Mouse (Mus musculus) c-Kit-positive CD71-positive TER-119-positive erythroid progenitor cells, embryonic 14.5 days (primary cell): ENCODE data around the gene Gpr137b.
"Not testable (repeated sequence)": the region's sequence is repeated elsewhere in the genome, so short reads cannot be mapped to it uniquely, and the experiment has no call there.

ENCODE experiments used
- DNase-seq: peaks from one replicate; pipeline ENCODE4 v3.0.0-alpha.2; 2013; ENCODE audit warnings: low spot score

Gene Gpr137b

GRCm38 (mm10) chr13:13366371-13366770 lies 27.4 kb downstream of the Gpr137b start:
- not testable (repeated sequence) for DNase-seq

- DNase-seq: not testable (repeated sequence)
Observed at GRCm38 (mm10) chr13:13363536-13363935, 30.3 kb downstream of the Gpr137b start.

GRCm38 (mm10) chr13:13362261-13362660 lies 31.6 kb downstream of the Gpr137b start:
- not testable (repeated sequence) for DNase-seq

DNA sequence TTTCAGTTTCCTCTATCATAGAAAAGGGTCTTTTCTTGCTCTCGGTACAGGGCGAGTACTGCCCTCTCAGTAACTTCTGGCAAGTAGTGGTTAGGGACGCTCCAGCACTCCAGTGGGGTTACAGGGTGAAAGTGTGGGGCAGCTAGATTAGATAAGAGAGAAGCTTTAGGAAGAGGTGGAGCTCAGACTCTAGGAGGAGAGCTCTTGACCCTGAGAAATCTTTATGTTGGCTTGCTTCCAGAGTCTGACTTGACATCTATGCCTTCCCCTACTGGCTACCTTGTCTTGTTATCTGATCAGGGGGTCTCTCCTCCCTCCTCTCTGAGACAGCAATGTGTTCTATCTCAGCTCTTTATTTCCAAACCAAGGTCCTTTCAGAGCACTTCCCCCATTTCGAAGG lies 33.8 kb downstream of the Gpr137b start:
- DNase-seq: peak; percentile 1

GRCm38 (mm10) chr13:13358602-13359001 lies 35.2 kb downstream of the Gpr137b start:
- DNase-seq: not testable (repeated sequence)

DNA sequence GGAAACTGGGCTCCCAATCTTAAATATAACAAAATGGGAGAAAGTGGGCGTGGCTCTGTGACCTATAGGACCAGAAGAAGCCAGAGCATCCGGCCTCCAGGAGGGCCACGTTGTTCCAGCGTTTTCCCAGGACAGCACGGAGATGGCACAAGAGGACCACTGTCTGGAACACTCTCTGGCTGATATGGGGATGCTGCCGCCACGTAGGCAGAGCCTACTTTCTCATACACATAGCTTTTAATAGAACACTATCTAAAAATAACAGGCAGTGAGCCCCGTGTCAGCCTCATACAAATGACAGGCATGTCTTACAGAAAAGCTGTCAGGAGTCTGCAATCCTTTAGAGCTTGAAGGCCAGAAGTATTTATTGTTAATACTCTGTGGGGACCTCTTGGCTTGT lies 35.7 kb downstream of the Gpr137b start:
- DNase-seq: not testable (repeated sequence)

DNA sequence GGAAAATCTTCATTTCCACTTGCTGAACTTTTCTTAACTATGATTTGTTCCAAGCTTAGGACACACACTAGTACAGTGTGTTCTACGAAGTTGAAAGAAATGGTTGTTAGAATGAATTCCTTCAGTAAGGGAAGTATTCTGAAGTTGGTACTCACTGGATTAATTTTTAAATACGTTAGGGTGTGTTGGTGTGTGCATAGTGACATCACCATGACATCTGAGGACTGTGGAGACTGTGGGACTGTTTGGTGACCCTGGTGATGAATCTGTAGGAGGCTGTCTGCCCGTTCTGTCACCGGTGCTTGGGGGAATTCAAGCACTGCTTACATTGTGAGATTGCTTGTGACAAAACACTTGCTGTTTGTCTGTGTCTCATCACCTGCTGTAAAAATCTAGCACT lies 41.7 kb downstream of the Gpr137b start:
- DNase-seq: not testable (repeated sequence)

GRCm38 (mm10) chr13:13350681-13351080 lies 43.1 kb downstream of the Gpr137b start:
- DNase-seq: not testable (repeated sequence)

DNA sequence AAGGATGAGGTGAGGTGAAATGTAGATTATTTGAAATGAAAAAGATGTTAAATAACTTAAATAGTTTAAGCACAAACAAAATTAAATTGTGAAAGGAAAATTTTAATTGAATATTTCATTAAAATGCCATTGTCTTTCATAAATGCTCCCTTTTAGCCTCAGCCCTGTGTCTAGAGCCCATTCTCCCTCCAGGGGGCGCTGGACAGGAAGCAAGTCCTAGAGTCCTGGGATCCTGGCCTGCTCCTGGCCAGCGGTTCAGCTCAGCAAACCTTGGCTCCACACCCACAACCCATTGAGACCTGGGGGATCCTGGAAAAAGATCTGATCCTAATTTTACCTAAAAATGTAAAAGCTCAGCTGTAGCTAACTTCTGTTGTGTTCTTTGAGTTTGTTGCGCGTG lies 44.5 kb downstream of the Gpr137b start:
- DNase-seq: peak; percentile 0

DNA sequence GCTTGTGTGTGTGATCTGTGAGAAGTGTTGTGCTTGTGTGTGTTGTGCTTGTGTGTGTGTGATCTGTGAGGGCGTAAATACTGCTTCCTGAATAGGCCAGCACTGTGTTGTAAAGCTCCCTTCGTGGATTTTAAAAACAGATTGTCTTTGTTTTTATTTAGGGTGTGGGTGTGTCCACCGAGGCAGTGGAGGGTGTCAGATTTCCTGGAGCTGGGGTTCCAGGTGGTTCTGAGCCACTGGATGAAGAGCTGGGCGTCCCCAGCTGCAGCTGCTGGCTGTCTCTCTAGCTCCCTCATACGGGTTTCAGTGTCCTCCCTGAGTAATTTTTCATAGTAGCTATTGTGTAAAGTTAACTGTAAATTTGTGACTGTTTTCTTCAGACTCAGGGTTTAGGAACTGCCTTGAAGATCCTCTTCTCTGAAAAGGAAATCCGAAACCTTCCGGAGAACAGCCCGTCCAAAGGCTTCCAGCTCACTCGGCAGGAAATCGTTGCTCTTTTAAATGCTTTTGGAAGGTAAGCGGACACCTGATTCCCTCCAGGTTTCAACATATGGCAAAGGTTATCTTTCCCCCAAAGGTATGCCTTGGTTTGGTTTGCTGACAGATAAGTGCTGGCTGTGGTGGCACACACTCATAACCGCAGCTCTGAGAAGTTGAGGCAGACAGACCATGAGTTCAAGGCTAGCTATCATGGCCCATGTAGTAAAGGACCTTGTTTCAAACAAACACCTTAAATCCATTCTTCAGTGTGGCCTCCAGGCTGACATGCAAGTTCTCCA lies 46.0 kb downstream of the Gpr137b start:
- not testable (repeated sequence) for DNase-seq

DNA sequence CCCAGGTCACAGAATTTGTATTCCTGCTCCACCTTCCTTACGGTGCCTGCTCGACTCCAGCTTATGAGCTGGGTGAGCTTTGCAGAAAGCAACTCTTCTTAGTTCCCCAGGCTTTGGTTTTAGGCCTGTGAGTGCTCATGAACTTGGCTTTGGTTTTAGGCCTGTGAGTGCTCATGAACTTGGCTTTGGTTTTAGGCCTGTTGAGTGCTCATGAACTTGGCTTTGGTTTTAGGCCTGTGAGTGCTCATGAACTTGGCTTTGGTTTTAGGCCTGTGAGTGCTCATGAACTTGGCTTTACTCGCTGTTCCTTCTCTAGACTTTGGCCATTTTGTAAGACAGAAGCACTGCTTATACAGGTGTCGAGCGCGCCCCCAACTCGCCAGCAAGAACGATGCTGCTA lies 56.5 kb downstream of the Gpr137b start:
- not testable (repeated sequence) for DNase-seq

- peak; percentile 41 for DNase-seq
Observed at GRCm38 (mm10) chr13:13328876-13329275, 64.9 kb downstream of the Gpr137b start.
